Mouse (Mus musculus): ENCODE measurements around the gene Prelid3b. TPM values are rescaled to one million over a fixed set of nuclear protein-coding genes. Genes with fewer than 3 reads are reported as not detected.

Gene Prelid3b
- polyA plus RNA-seq, 1 experiment = 21.6 TPM

GRCm38 (mm10) chr2:174478746-174479145, 5.9 kb upstream of the Prelid3b start:
- Histone ChIP-seq H3K27ac (ENCODE audit: insufficient read depth, low read length) (no peak overlapping the region), H3K4me1 (ENCODE audit: control insufficient read depth, insufficient read depth, insufficient read length) (no peaks in the 10 kb centered on the region; the same call in 1 of the 2 replicates), H3K4me3 (ENCODE audit: extremely low read depth, insufficient read depth, insufficient read length) (no peak overlapping the region), H3K27me3 (ENCODE audit: control insufficient read depth, insufficient read depth, low read length) (no peaks in the 10 kb centered on the region), H3K36me3 (ENCODE audit: control insufficient read depth, insufficient read depth, low read length) (no peaks in the 10 kb centered on the region)
- TF ChIP-seq CTCF (IDR thresholded peaks at IDR 0.05; ENCODE audit: extremely low read depth, insufficient read depth, insufficient read length, insufficient replicate concordance) = no peak
- no peak for TF ChIP-seq POLR2A (IDR thresholded peaks at IDR 0.05; ENCODE audit: low read depth, low read length)
- DNase-seq (ENCODE audit: low read depth in 1 of 2, low spot score in 2 of 2) = no peak
- 68% methylated on average over 5 of the region's 5 CpGs for whole genome bisulfite sequencing

DNA sequence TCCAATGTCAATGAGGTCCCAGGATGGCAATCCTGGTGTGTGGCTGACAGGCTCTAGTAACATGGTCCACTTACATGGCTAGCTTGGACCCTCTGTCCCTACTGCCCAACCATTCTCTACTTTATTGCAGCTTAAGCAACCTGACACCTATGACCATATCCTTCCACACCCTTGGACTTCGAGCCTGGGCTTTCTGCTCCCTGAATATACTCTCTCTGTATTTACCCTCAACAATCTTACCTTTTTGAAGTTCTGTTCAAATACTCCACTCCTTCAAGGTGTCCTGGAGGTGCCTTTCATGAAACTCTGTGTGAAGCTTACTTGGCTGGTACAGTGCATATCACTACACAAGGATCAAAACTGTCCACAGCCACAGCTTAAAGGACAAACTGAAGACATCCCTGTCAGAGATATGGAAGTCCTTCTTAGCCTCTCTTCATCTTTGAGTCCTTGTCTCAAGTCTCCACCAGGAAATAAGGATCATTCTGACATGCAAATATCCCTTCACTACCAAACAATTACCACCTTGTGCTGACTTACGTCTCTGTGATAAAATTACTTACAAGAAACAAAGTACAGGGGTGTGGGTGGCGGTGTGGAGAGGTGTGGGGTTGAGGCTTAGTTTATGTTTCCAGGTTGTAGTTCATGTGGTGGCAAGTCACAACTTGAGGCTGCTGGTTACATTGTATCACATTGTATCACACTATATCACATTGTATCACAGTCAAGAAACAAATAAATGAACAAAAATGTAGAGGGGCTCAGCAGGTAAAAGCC, 4.8 kb upstream of the Prelid3b start:
- TF ChIP-seq CTCF (IDR thresholded peaks at IDR 0.05; ENCODE audit: extremely low read depth, insufficient read depth, insufficient read length, insufficient replicate concordance) (no peak), POLR2A (IDR thresholded peaks at IDR 0.05; ENCODE audit: low read depth, low read length) (no peak)
- Histone ChIP-seq H3K36me3 (ENCODE audit: control insufficient read depth, insufficient read depth, low read length) (no peaks in the 10 kb centered on the region), H3K27ac (ENCODE audit: insufficient read depth, low read length) (no peak overlapping the region), H3K27me3 (ENCODE audit: control insufficient read depth, insufficient read depth, low read length) (no peaks in the 10 kb centered on the region), H3K4me3 (ENCODE audit: extremely low read depth, insufficient read depth, insufficient read length) (no peak overlapping the region), H3K4me1 (ENCODE audit: control insufficient read depth, insufficient read depth, insufficient read length) (peaks cover 3% of the 10 kb centered on the region; the same call in 1 of the 2 replicates)
- DNase-seq (ENCODE audit: low read depth in 1 of 2, low spot score in 2 of 2) = no peak
- 89% methylated on average over 3 of the region's 3 CpGs for WGBS

GRCm38 (mm10) chr2:174473550-174473927, 658 bp upstream of the Prelid3b start:
- TF ChIP-seq POLR2A (IDR thresholded peaks at IDR 0.05; ENCODE audit: low read depth, low read length) (no peak), CTCF (IDR thresholded peaks at IDR 0.05; ENCODE audit: extremely low read depth, insufficient read depth, insufficient read length, insufficient replicate concordance) (no peak)
- Histone ChIP-seq H3K4me3 (ENCODE audit: extremely low read depth, insufficient read depth, insufficient read length) (peak overlapping the region; percentile 38; the same call in 1 of the 2 replicates), H3K36me3 (ENCODE audit: control insufficient read depth, insufficient read depth, low read length) (no peaks in the 10 kb centered on the region), H3K27ac (ENCODE audit: insufficient read depth, low read length) (peak overlapping the region; percentile 47; the same call in 1 of the 2 replicates), H3K27me3 (ENCODE audit: control insufficient read depth, insufficient read depth, low read length) (no peaks in the 10 kb centered on the region), H3K4me1 (ENCODE audit: control insufficient read depth, insufficient read depth, insufficient read length) (peaks cover 8% of the 10 kb centered on the region; the same call in 1 of the 2 replicates)
- no peak for DNase-seq (ENCODE audit: low read depth in 1 of 2, low spot score in 2 of 2)
- WGBS = 86% methylated on average over 5 of the region's 5 CpGs

GRCm38 (mm10) chr2:174472407-174472806, 474 bp downstream of the Prelid3b start:
- peak overlapping the region; percentile 83 for H3K27ac ChIP-seq (ENCODE audit: insufficient read depth, low read length)
- DNase-seq (ENCODE audit: low read depth in 1 of 2, low spot score in 2 of 2) = no peak
- peak overlapping the region; percentile 86 for H3K4me3 ChIP-seq (ENCODE audit: extremely low read depth, insufficient read depth, insufficient read length)
- peaks cover 2% of the 10 kb centered on the region; the same call in 1 of the 2 replicates for H3K36me3 ChIP-seq (ENCODE audit: control insufficient read depth, insufficient read depth, low read length)
- H3K4me1 ChIP-seq (ENCODE audit: control insufficient read depth, insufficient read depth, insufficient read length) = peaks cover 8% of the 10 kb centered on the region; the same call in 1 of the 2 replicates
- WGBS = 4% methylated on average over 30 of the region's 30 CpGs
- H3K27me3 ChIP-seq (ENCODE audit: control insufficient read depth, insufficient read depth, low read length) = no peaks in the 10 kb centered on the region
- TF ChIP-seq POLR2A (IDR thresholded peaks at IDR 0.05; ENCODE audit: low read depth, low read length) (no peak), CTCF (IDR thresholded peaks at IDR 0.05; ENCODE audit: extremely low read depth, insufficient read depth, insufficient read length, insufficient replicate concordance) (no peak)

DNA sequence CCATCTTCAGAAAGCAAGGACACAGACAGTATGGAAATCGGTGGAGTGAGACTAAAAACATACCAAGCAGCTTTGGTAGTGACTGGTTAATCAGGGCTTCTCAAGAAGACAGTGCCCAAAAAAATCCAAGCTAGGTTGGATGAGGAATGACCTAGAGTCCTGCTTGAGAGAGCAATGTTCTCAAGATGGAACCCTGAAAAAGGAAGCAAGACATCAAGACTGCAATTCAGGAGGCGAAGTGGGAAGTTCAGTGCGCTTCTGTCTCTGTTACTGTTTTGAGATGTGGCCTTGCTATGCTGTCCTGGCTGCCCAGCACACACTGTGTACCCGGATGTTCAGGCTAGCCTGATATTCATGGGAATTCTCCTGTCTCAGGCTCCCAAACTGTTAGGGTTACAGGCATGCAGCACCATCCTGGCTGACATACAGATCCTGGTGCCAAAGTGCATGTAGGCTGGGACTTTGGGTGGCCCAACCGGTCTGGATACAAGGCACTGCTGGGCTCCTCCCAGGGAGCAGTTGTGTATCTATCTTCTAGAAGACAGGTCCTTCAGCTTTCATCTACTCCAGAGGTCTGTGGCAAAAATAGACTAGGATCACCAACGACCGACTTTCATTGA, 2.0 kb downstream of the Prelid3b start:
- H3K4me1 ChIP-seq (ENCODE audit: control insufficient read depth, insufficient read depth, insufficient read length) = peaks cover 8% of the 10 kb centered on the region; the same call in 1 of the 2 replicates
- H3K36me3 ChIP-seq (ENCODE audit: control insufficient read depth, insufficient read depth, low read length) = peaks cover 7% of the 10 kb centered on the region
- WGBS = 88% methylated on average over 7 of the region's 7 CpGs
- no peaks in the 10 kb centered on the region for H3K27me3 ChIP-seq (ENCODE audit: control insufficient read depth, insufficient read depth, low read length)
- no peak overlapping the region for H3K27ac ChIP-seq (ENCODE audit: insufficient read depth, low read length)
- DNase-seq (ENCODE audit: low read depth in 1 of 2, low spot score in 2 of 2) = no peak
- H3K4me3 ChIP-seq (ENCODE audit: extremely low read depth, insufficient read depth, insufficient read length) = no peak overlapping the region
- no peak for TF ChIP-seq CTCF (IDR thresholded peaks at IDR 0.05; ENCODE audit: extremely low read depth, insufficient read depth, insufficient read length, insufficient replicate concordance)
- TF ChIP-seq POLR2A (IDR thresholded peaks at IDR 0.05; ENCODE audit: low read depth, low read length) = no peak

DNA sequence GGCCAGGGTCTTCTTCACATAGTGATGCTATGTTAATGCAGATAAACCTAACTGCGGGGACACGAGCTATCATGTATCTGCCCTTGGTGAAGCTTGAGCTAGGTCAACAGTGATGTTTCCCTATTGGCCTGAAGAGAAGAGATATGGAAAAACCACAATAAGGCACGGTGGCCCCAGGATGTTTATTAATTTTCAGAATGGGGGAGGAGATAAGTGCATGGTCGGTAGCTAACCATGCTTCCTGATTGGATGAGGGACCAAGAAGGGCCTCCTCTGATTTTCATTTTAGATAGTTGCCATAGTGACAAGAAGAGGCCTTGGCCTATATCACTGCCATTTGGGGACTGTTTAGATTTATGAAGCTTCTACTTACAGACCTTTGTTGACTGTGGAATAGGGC, 2.5 kb downstream of the Prelid3b start:
- DNase-seq (ENCODE audit: low read depth in 1 of 2, low spot score in 2 of 2) = no peak
- H3K4me1 ChIP-seq (ENCODE audit: control insufficient read depth, insufficient read depth, insufficient read length) = peaks cover 8% of the 10 kb centered on the region; the same call in 1 of the 2 replicates
- no peak overlapping the region for H3K27ac ChIP-seq (ENCODE audit: insufficient read depth, low read length)
- TF ChIP-seq POLR2A (IDR thresholded peaks at IDR 0.05; ENCODE audit: low read depth, low read length) = no peak
- TF ChIP-seq CTCF (IDR thresholded peaks at IDR 0.05; ENCODE audit: extremely low read depth, insufficient read depth, insufficient read length, insufficient replicate concordance) = no peak
- WGBS = 61% methylated on average over 4 of the region's 4 CpGs
- H3K27me3 ChIP-seq (ENCODE audit: control insufficient read depth, insufficient read depth, low read length) = no peaks in the 10 kb centered on the region
- H3K36me3 ChIP-seq (ENCODE audit: control insufficient read depth, insufficient read depth, low read length) = peaks cover 7% of the 10 kb centered on the region
- no peak overlapping the region for H3K4me3 ChIP-seq (ENCODE audit: extremely low read depth, insufficient read depth, insufficient read length)
